Mouse (Mus musculus) embryonic fibroblast, embryonic 13.5 days (primary cell): ENCODE data around the gene Slc27a2. TPM values are rescaled to one million over a fixed set of nuclear protein-coding genes. Genes with fewer than 3 reads are reported as not detected.
"Not testable (repeated sequence)": the region's sequence is repeated elsewhere in the genome, so short reads cannot be mapped to it uniquely, and the experiment has no call there.

ENCODE experiments used
- H3K27ac ChIP-seq: 2 replicates; pipeline ENCODE4 v1.5.1; 2012; ENCODE audit warnings: low read length, control low read depth, inconsistent platforms; ENCODE audit not compliant: insufficient read depth
- H3K4me1 ChIP-seq: 2 replicates; pipeline ENCODE4 v1.6.1; 2011; ENCODE audit warnings: low read length; ENCODE audit not compliant: control insufficient read depth, insufficient read depth
- H3K4me3 ChIP-seq: 2 replicates; pipeline ENCODE4 v1.5.1; 2011; ENCODE audit warnings: mild to moderate bottlenecking, control low read depth, low read length; ENCODE audit not compliant: insufficient read depth
- CTCF ChIP-seq: IDR thresholded peaks from 2 replicates; pipeline ENCODE4 v1.5.1; 2011; ENCODE audit warnings: mild to moderate bottlenecking, control low read depth, low read length, moderate library complexity, borderline replicate concordance; ENCODE audit not compliant: insufficient read depth
- POLR2A ChIP-seq: IDR thresholded peaks from 2 replicates; pipeline ENCODE4 v1.6.1; 2011; ENCODE audit warnings: low read depth, mild to moderate bottlenecking, control low read depth, low read length, moderate library complexity
- polyA plus RNA-seq: library from polyadenylated mRNA; stranded (reverse); fragments of >200 nt; gene quantifications from 2 replicates; pipeline ENCODE4 v1.2.4, GENCODE M21; 2011; ENCODE audit warnings: low read depth; ENCODE audit not compliant: missing spikeins, insufficient read length

Gene Slc27a2
- polyA plus RNA-seq, 1 experiment: not detected

DNA sequence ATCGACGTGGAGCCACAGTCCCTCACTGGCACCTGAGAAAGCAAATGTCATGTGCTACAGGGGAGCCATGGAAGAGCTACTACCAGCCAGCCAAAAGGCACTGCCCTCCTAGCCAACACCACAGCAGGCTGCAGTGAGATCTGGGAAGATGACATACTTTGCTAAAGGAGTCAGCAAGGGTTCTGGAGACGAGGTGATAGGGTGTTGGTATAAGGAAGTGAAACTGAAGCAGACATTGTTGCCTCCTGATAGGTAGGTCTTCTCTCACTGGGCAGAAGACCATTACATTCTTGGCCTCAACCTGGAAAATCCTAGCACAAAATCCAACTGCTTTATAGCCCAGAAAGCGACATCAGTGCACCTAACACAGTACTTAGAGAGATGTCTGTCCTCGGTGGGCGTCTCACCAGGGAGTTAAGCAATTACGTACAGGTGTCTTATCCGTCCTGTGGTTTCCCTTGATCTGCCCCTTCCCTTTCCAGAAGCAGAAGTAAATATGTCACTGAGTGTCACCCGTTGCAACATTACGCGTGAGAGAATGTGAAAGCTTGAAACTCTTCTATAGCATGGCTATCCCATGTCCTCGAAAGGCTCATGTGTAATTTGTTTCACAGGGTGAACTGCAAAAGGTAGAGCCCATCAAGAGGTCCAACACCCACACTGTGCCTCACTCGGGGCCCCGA is 49.9 kb downstream of the Slc27a2 start:
- TF ChIP-seq POLR2A (no peak), CTCF (no peak)
- H3K4me1 ChIP-seq: no peaks in the 10 kb centered on the region
- H3K4me3 ChIP-seq: no peak overlapping the region

DNA sequence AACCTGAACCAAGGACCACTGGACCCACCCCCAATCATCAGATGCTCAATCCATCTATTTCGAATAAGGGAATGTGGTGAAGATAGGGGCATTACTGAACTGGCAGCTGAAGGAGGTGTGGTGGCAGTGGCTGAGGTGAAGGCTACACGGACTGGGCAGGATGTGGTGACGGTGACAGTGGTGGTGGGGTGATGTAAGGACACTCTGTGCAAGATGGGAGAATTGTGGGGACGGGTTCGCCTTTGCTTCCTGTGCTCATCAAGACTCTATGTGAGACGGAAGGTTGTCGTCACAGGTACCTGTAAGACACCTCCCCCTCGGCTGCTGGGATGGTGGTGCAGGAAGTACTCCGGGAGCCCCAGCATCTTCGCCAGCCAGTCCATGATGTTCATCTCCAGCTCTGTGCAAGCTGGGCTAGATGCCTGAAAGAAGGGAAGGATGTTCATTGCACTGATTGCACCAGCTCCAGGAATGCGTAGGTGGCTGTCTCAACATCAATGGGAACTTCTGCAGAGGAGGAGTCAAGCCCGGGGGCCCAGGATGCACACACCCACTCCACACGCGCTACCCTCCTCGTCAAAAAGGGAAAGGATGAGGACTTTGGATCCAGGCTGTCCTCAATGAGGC is 54.0 kb downstream of the Slc27a2 start:
- Histone ChIP-seq H3K4me1 (0 out of 2 replicates have a peak, but pooled peaks cover 2% of the 10 kb centered on the region), H3K27ac (no peak overlapping the region)
- TF ChIP-seq POLR2A: no peak
- no peak for TF ChIP-seq CTCF

More for the DNA sequence above, 49.9 kb downstream of the Slc27a2 start:
- H3K27ac ChIP-seq: no peak overlapping the region

DNA sequence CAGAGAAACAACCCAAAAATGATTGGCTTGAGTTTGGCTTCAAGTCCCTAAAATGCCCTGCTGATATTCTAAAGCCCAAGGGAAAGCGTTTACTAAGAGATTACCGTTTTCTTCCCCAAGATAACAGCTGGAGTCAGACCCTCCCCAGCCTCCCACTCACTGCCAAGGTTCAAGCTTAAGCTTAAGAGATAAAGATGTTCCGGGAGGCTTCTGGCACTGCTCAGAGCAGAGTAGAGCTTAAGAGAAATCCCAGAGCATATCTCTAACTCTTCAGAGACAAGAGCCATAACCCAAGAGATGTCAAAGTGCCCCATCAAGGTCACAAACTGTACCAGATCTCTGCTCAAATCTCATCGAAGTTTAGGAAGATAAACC is 54.5 kb downstream of the Slc27a2 start:
- Histone ChIP-seq H3K4me3 (no peak overlapping the region), H3K4me1 (0 out of 2 replicates have a peak, but pooled peaks cover 2% of the 10 kb centered on the region), H3K27ac (no peak overlapping the region)
- TF ChIP-seq CTCF (no peak), POLR2A (no peak)

More for the DNA sequence above, 54.0 kb downstream of the Slc27a2 start:
- H3K4me3 ChIP-seq: no peak overlapping the region

DNA sequence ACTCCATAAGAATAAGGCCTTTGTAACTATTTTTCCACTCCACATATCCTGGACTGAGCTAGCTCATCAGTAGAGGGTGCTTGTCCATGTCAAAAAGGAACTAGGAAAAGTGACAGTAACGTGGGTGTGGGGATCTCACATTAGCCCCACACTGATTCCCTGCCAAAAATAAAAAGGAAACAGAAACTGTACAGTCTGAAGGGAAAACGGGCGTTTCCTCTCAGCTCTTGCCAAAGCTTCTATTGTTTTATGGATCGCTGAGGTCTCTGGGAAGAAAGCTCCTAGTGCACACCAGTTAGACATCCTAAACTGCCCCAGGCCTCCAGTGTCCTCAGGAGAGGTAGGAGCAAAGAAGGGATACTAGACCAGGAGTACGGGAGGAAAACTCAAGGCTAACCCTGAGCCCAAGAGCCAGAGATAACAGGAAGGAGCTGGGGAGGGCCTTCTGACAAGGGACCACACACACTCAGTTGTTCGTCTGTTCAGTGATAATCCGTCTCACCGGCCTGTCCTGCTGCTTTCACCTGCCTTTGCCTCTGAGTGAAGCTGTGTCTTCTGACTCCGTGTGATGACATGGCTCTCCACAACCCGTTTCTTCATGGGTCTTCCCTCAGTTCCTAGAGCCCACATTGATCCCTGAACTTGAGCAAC is 55.5 kb downstream of the Slc27a2 start:
- Histone ChIP-seq H3K27ac (no peak overlapping the region), H3K4me1 (0 out of 2 replicates have a peak, but pooled peaks cover 2% of the 10 kb centered on the region), H3K4me3 (no peak overlapping the region)
- no peak for TF ChIP-seq CTCF
- TF ChIP-seq POLR2A: no peak

DNA sequence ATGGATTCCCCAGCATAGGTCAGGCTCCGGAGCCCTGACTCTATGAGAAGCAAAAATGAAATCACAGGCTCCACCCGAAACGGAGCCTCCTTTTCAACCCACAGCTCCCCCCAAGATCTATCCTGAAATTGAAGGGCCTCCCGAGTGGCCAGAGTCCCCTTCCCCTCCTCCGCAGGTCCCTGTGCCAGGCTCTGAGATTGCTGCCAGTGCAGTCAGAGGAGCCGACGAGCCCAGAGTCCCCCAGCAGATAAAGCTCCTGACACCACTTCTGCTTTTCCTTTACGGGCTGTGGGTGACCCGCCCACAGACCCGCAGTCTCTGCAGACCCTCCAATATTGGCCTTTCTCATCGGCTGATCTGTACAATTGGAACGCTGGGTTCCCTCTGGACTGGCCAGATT is 57.4 kb downstream of the Slc27a2 start:
- not testable (repeated sequence) for H3K4me3 ChIP-seq, H3K27ac ChIP-seq, H3K4me1 ChIP-seq

DNA sequence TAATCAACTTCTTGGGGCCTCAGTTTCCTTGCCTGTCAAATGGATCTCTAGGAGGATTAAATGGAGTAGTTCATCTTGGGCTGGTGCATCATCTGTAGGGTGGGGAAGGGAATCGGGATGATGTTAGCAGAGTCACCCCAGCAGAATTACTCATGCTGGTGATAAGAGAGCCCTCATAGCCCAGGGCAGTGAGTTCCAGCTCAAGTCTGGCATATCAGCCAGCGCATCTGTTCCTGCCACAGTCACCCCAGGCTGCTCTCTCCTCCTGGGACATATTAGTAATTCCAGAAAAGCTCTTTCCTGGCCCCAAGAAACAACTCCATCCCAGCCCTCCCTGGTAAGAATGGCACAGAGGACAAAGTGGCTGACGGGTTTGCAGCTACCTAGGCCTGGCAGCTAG is 63.1 kb downstream of the Slc27a2 start:
- H3K27ac ChIP-seq: no peak overlapping the region
- H3K4me3 ChIP-seq: no peak overlapping the region
- H3K4me1 ChIP-seq: no peaks in the 10 kb centered on the region
- no peak for TF ChIP-seq POLR2A
- no peak for TF ChIP-seq CTCF

DNA sequence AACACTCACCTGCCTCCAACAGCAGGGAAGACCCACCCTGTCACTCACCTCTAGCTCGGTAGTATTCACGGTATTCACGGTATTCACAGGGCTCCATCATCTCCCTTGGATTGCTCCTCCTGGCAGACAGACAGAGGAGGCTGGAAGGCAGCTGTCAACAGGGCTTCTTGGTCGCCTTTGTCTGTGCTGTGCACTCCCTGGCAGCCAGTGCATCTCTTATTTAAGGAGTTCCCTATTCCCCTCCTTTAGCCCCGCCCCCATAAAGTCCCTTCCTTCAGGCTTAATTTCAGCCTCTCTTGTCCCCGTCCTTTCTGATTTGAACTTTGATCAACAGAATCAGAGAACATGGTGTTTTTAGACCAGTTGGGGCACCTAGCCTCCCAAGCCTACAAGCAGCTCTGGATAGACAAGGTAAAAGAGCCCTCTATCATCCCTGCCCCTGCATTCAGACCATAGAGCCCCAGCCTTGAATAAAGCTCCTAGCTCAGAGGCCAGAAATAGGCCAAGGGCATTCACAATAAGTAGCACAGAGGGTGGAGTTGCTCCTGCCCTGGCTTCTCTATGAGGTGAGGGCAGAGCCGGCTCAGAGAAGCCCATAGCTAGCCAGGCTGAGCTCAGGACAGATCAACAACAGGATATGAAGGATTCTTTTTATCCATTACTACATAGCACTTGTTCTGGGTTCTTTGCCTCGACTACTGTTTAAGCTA is 66.4 kb downstream of the Slc27a2 start:
- Histone ChIP-seq H3K4me1 (no peaks in the 10 kb centered on the region), H3K4me3 (no peak overlapping the region), H3K27ac (no peak overlapping the region)
- TF ChIP-seq POLR2A (no peak), CTCF (no peak)

DNA sequence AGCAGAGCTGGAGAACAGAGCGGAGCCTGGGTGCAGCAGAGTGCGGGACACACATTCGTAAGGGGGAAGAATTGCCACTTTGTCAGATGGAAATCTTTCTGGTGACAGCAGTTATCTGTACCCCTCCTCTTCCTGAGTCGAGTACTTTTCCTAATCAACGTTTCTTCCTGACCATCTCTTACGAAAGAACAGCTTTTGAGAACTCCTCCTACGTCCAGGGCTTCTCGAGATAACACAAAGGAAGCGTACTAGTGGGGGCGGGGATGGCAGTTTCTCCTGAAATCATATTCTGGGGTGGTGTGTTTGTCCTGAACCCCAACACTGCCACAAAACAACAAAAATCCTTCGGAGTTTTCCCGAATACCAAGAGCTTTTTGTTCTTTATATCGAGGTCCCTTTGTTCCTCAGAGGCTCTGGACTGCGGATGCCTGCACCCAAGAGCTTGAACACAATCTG is 67.1 kb downstream of the Slc27a2 start, which contains the start of gene Hdc:
Hdc (minus strand) TSS at position 51 of the 456 bp plus-strand sequence.
- Histone ChIP-seq H3K4me3 (no peak within 1 kb of the TSS), H3K27ac (no peak within 1 kb of the TSS), H3K4me1 (no peaks in the 10 kb centered on the region)
- TF ChIP-seq POLR2A (no peak), CTCF (no peak)

DNA sequence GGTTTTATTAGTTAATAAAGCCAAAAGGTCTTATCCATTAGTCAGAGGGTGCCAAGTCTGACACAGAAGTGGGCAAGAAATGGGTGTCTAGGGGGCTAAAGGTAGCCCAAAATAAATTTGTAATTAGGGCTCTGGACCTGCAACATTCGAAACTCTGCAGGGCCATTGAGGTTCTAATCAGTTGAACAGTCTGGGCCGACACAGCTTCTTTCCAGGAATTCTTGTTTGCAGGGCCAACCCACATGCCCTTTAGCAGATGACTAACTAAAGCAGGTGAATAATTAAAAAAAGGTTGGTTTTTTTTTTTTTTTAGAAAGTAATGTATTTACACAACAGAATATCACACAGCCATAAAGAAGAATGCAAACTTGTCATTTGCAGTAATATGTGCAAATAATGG is 70.2 kb downstream of the Slc27a2 start:
- H3K4me3 ChIP-seq: no peak overlapping the region
- TF ChIP-seq CTCF: no peak
- no peak for TF ChIP-seq POLR2A
- no peak overlapping the region for H3K27ac ChIP-seq
- H3K4me1 ChIP-seq: no peaks in the 10 kb centered on the region

DNA sequence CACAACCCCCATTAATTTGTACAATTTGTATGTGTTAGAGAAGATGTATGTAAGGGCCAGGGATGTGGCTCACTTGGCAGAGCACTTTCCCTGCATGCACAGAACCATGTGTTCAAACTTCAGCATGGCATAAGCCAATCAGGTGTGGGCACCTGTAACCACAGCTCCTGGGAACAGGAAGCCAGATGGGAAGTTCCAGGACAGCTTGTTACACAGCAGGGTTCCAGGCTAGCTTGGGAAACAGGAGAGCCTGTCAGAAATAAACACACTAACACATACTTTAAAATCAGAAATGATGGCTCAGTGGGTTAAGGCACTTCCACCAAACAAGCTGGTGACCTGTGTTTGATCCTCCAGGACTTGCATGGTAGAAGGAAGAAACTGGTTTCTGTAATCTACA is 70.9 kb downstream of the Slc27a2 start:
- Histone ChIP-seq H3K4me3 (no peak overlapping the region), H3K4me1 (no peaks in the 10 kb centered on the region), H3K27ac (no peak overlapping the region)
- TF ChIP-seq POLR2A: no peak
- TF ChIP-seq CTCF: no peak
